Mouse (Mus musculus) central nervous system, embryonic 11.5 days (tissue): Measurements from ENCODE around the gene Myo1b. TPM values are rescaled to one million over a fixed set of nuclear protein-coding genes. Genes with fewer than 3 reads are reported as not detected.

Source experiments
- polyA plus RNA-seq: library from polyadenylated mRNA; depleted of rRNA; stranded (reverse); fragments of >200 nt; gene quantifications from 2 replicates; pipeline ENCODE4 v1.2.3, GENCODE M21; 2012; rRNA removed

The Myo1b gene
- polyA plus RNA-seq: 74.8 and 80.2 TPM in 2 replicates

GRCm38 (mm10) chr1:51915576-51916156 lies at the start of gene Myo1b:
Gene Myo1b, minus strand, starts transcription at chr1:51916071.

Other genes starting within 250 kb of the Myo1b start
- gene Stat4, start 71.1 kb upstream of the Myo1b start, polyA plus RNA-seq: 1.9 and 2.0 TPM in 2 replicates
- 8.0 and 8.6 TPM in 2 replicates for gene Stat1, start 203.4 kb upstream of the Myo1b start, polyA plus RNA-seq